In genomic region chr4:132072156-132072555, GRCm38 (mm10) we compare ENCODE assay signal across 23 mouse cellular contexts. TPM values are rescaled to one million over a fixed set of nuclear protein-coding genes. Genes with fewer than 3 reads are reported as not detected.
DNase-seq lines count a peak whose midpoint lies in the region; ATAC-seq and TF ChIP-seq lines count a peak whose summit lies in the region.
"Had no signal": no experiment of that assay in that cellular context is flagged by ENCODE, and none has a peak within 500 bp of the region (broad histone marks: within the 10 kb centered on the region; RNA-seq: fewer than 3 reads in every experiment).

No protein-coding gene starts in this region.

- TF ChIP-seq CTCF in G1E (IDR thresholded peaks at IDR 0.05; ENCODE audit: low read depth, low read length) = no peak
- no peak for TF ChIP-seq CTCF in hindbrain, postnatal 0 days (IDR thresholded peaks at IDR 0.05; ENCODE audit: low read depth)

- 0 out of 2 replicates have a peak, but pooled peaks cover 3% of the 10 kb centered on the region for H3K36me3 ChIP-seq in heart, embryonic 10.5 days
- peaks cover 62% of the 10 kb centered on the region for H3K36me3 ChIP-seq in G1E (replicated peaks)
- peaks cover 62% of the 10 kb centered on the region for H3K36me3 ChIP-seq in liver, embryonic 12.5 days
- no peaks in the 10 kb centered on the region for H3K36me3 ChIP-seq in hindbrain, postnatal 0 days (ENCODE audit: insufficient read depth, low read length)
- no peaks in the 10 kb centered on the region for H3K36me3 ChIP-seq in midbrain, embryonic 13.5 days
- H3K36me3 ChIP-seq: forebrain, embryonic 12.5 days; hindbrain, embryonic 12.5 days; midbrain, embryonic 15.5 days; neural tube, embryonic 12.5 days had no signal

- H3K4me1 ChIP-seq in heart, embryonic 10.5 days = peaks cover 90% of the 10 kb centered on the region
- H3K4me1 ChIP-seq in G1E (ENCODE audit: insufficient read depth, low read depth, low read length) = peaks cover 79% of the 10 kb centered on the region
- peaks cover 87% of the 10 kb centered on the region for H3K4me1 ChIP-seq in liver, embryonic 12.5 days
- peaks cover 10% of the 10 kb centered on the region; the same call in 1 of the 2 replicates for H3K4me1 ChIP-seq in hindbrain, postnatal 0 days (ENCODE audit: insufficient read depth, low read length)
- peaks cover 23% of the 10 kb centered on the region for H3K4me1 ChIP-seq in midbrain, embryonic 13.5 days (replicated peaks)

- no peak for ATAC-seq in G1E (ENCODE audit: extremely low read depth, insufficient number of reproducible peaks, low FRiP score, poor library complexity, severe bottlenecking)
- ATAC-seq in liver, embryonic 12.5 days = no peak
- ATAC-seq in hindbrain, postnatal 0 days = no peak
- no peak for ATAC-seq in midbrain, embryonic 13.5 days
- ATAC-seq: midbrain, embryonic 15.5 days; Patski had no signal

- H3K27me3 ChIP-seq in heart, embryonic 10.5 days (ENCODE audit: insufficient read depth, poor library complexity, severe bottlenecking) = peaks cover 5% of the 10 kb centered on the region; the same call in 1 of the 2 replicates
- no peaks in the 10 kb centered on the region for H3K27me3 ChIP-seq in G1E (ENCODE audit: insufficient read depth, low read length)
- H3K27me3 ChIP-seq in liver, embryonic 12.5 days (replicated peaks) = no peaks in the 10 kb centered on the region
- peaks cover 4% of the 10 kb centered on the region; the same call in 1 of the 2 replicates for H3K27me3 ChIP-seq in hindbrain, postnatal 0 days (ENCODE audit: insufficient read depth, low read length)
- peaks cover 32% of the 10 kb centered on the region for H3K27me3 ChIP-seq in midbrain, embryonic 13.5 days
- H3K27me3 ChIP-seq: Patski had no signal

- peak overlapping the region; percentile 93 for H3K4me2 ChIP-seq in liver, embryonic 12.5 days
- H3K4me2 ChIP-seq in hindbrain, postnatal 0 days (ENCODE audit: low read depth, low read length) = no peak overlapping the region
- no peak overlapping the region for H3K4me2 ChIP-seq in midbrain, embryonic 13.5 days (replicated peaks)
- H3K4me2 ChIP-seq: hindbrain, embryonic 12.5 days; midbrain, embryonic 15.5 days had no signal

- no peaks in the 10 kb centered on the region for H3K9me3 ChIP-seq in heart, embryonic 10.5 days
- no peaks in the 10 kb centered on the region for H3K9me3 ChIP-seq in G1E (replicated peaks)
- H3K9me3 ChIP-seq in liver, embryonic 12.5 days (replicated peaks) = no peaks in the 10 kb centered on the region
- H3K9me3 ChIP-seq in hindbrain, postnatal 0 days (ENCODE audit: low read length) = no peaks in the 10 kb centered on the region
- no peaks in the 10 kb centered on the region for H3K9me3 ChIP-seq in midbrain, embryonic 13.5 days
- H3K9me3 ChIP-seq: forebrain, embryonic 12.5 days; hindbrain, embryonic 12.5 days; midbrain, embryonic 15.5 days; neural tube, embryonic 12.5 days had no signal

- H3K27ac ChIP-seq in heart, embryonic 10.5 days = peak overlapping the region; percentile 94; the same call in 1 of the 2 replicates
- peak overlapping the region; percentile 94 for H3K27ac ChIP-seq in liver, embryonic 12.5 days
- no peak overlapping the region for H3K27ac ChIP-seq in hindbrain, postnatal 0 days
- H3K27ac ChIP-seq in midbrain, embryonic 13.5 days = no peak overlapping the region
- H3K27ac ChIP-seq: forebrain, embryonic 12.5 days; hindbrain, embryonic 12.5 days; left cerebral cortex, adult 2 months; macrophage; midbrain, embryonic 15.5 days; neural tube, embryonic 12.5 days; stomach, postnatal 0 days had no signal

- intact Hi-C loops in heart, postnatal 36 days (cut with DNase I) = no loop called here

- 0 out of 2 replicates have a peak overlapping the region, but pooled peaks have one; percentile 94 for H3K4me3 ChIP-seq in heart, embryonic 10.5 days
- H3K4me3 ChIP-seq in G1E (ENCODE audit: low read depth, low read length) = peak overlapping the region; percentile 51; the same call in 1 of the 2 replicates
- H3K4me3 ChIP-seq in liver, embryonic 12.5 days = peak overlapping the region; percentile 89
- H3K4me3 ChIP-seq in hindbrain, postnatal 0 days (ENCODE audit: low read length) = no peak overlapping the region
- no peak overlapping the region for H3K4me3 ChIP-seq in midbrain, embryonic 13.5 days (replicated peaks)
- H3K4me3 ChIP-seq: forebrain, embryonic 12.5 days; hindbrain, embryonic 12.5 days; left cerebral cortex, adult 2 months; midbrain, embryonic 15.5 days; neural tube, embryonic 12.5 days had no signal

- peak overlapping the region; percentile 96 for H3K9ac ChIP-seq in liver, embryonic 12.5 days
- no peak overlapping the region for H3K9ac ChIP-seq in hindbrain, postnatal 0 days (replicated peaks; ENCODE audit: low read length)
- no peak overlapping the region for H3K9ac ChIP-seq in midbrain, embryonic 13.5 days (replicated peaks)
- H3K9ac ChIP-seq: forebrain, embryonic 12.5 days; hindbrain, embryonic 12.5 days; midbrain, embryonic 15.5 days; neural tube, embryonic 12.5 days had no signal

- WGBS in heart, embryonic 10.5 days = 73% methylated on average over 3 of the region's 3 CpGs
- WGBS in liver, embryonic 12.5 days (ENCODE audit: insufficient replicate concordance) = 71% methylated on average over 3 of the region's 3 CpGs
- 61% methylated on average over 3 of the region's 3 CpGs for WGBS in hindbrain, postnatal 0 days
- 78% methylated on average over 3 of the region's 3 CpGs for WGBS in midbrain, embryonic 13.5 days

- DNase-seq in heart, embryonic 10.5 days (ENCODE audit: low spot score) = no peak
- no peak for DNase-seq in heart, postnatal 36 days
- peak; percentile 43 for DNase-seq in kidney, adult 18-20 months
- no peak for DNase-seq in kidney, postnatal 14 days
- DNase-seq in G1E (ENCODE audit: low spot score) = no peak
- no peak for DNase-seq in hindbrain, postnatal 0 days (ENCODE audit: low spot score)
- DNase-seq: adrenal gland, postnatal 36 days; cerebellum, adult 11 months; cerebellum, postnatal 14 days; right cerebral cortex, postnatal 14 days had no signal

RNA-seq across cellular contexts. Expression of gene Gm10300, which starts 2.3 kb away (rescaled TPM):
- 0.10 TPM in 1 of 2 replicates, not detected in the other for polyA plus RNA-seq in heart, embryonic 10.5 days (2016; fragmentation: Nextera tagmentation; extraction: Ambion mirVana)
- under 1 TPM in 1 of 2 experiments, not detected in 1; 0.11 TPM for total RNA-seq in heart, postnatal 36 days (2021)
- 0.63 and 1.2 TPM in 2 replicates for total RNA-seq in G1E (2014; fragmentation: Nextera tagmentation)
- 0.16 and 0.46 TPM in 2 replicates for total RNA-seq in G1E (2017)
- polyA plus RNA-seq in G1E (2012) = 0.26 and 0.28 TPM in 2 replicates
- 0.42 and 0.45 TPM in 2 replicates for polyA plus RNA-seq in liver, embryonic 12.5 days (2016; fragmentation: Nextera tagmentation; extraction: Ambion mirVana)
- not detected in 2 replicates for total RNA-seq in hindbrain, postnatal 0 days (2014; rRNA removed)
- polyA plus RNA-seq in hindbrain, postnatal 0 days (2015; fragmentation: Nextera tagmentation; extraction: Ambion mirVana) = not detected in 2 replicates
- not detected in 2 replicates for polyA plus RNA-seq in midbrain, embryonic 13.5 days (2015; fragmentation: Nextera tagmentation; extraction: Ambion mirVana)
- total RNA-seq: ES-E14; layer of hippocampus, postnatal 10 days; left cerebral cortex, adult 2 months had no signal
- polyA plus RNA-seq: embryonic facial prominence, embryonic 11.5 days; midbrain, embryonic 15.5 days; neural tube, embryonic 12.5 days; stomach, postnatal 0 days had no signal

RNA-seq across cellular contexts. Expression of gene Epb41, which starts 3.0 kb away (rescaled TPM):
- polyA plus RNA-seq in heart, embryonic 10.5 days (2016; fragmentation: Nextera tagmentation; extraction: Ambion mirVana) = 73.5 and 78.8 TPM in 2 replicates
- total RNA-seq in heart, postnatal 36 days (2021) = 100 to 1,000 TPM; 144 to 148 TPM
- total RNA-seq in G1E (2014; fragmentation: Nextera tagmentation) (329 and 560 TPM in 2 replicates), G1E (2017) (97.8 and 129 TPM in 2 replicates)
- 119 and 152 TPM in 2 replicates for polyA plus RNA-seq in G1E (2012)
- polyA plus RNA-seq in liver, embryonic 12.5 days (2016; fragmentation: Nextera tagmentation; extraction: Ambion mirVana) = 177 and 187 TPM in 2 replicates
- 69.7 and 70.1 TPM in 2 replicates for total RNA-seq in hindbrain, postnatal 0 days (2014; rRNA removed)
- 33.3 and 33.7 TPM in 2 replicates for polyA plus RNA-seq in hindbrain, postnatal 0 days (2015; fragmentation: Nextera tagmentation; extraction: Ambion mirVana)
- polyA plus RNA-seq in midbrain, embryonic 13.5 days (2015; fragmentation: Nextera tagmentation; extraction: Ambion mirVana) = 120 and 122 TPM in 2 replicates

Comparison
In these comparisons a context has a peak if more than half of its experiments do, and no peak if none do; other contexts are left out.
1. H3K27ac ChIP-seq: peak in heart, embryonic 10.5 days (single experiment) and liver, embryonic 12.5 days (single experiment); none in hindbrain, postnatal 0 days (single experiment) and midbrain, embryonic 13.5 days (single experiment).
2. H3K4me3 ChIP-seq: peak in heart, embryonic 10.5 days (single experiment), G1E (single experiment) and liver, embryonic 12.5 days (single experiment); none in hindbrain, postnatal 0 days (single experiment) and midbrain, embryonic 13.5 days (single experiment).